Mouse (Mus musculus) lung, adult 2 months (tissue): ENCODE results near the gene Insm1. TPM values are rescaled to one million over a fixed set of nuclear protein-coding genes. Genes with fewer than 3 reads are reported as not detected.

Source experiments
- DNase-seq: peaks from one replicate; pipeline ENCODE4 v3.0.0; 2022
- H3K4me1 ChIP-seq: fragments of 200-500 bp; 2 replicates; pipeline ENCODE4 v1.6.1; 2011; ENCODE audit warnings: low read length; ENCODE audit not compliant: control insufficient read depth, insufficient read depth
- H3K4me3 ChIP-seq: fragments of 200-500 bp; replicated peaks from 2 replicates; pipeline ENCODE3; 2011; ENCODE audit warnings: low read depth, mild to moderate bottlenecking, control low read depth, low read length; ENCODE audit errors: extremely low read depth
- CTCF ChIP-seq: fragments of 200-500 bp; IDR thresholded peaks from 2 replicates; pipeline ENCODE4 v1.5.1; 2011; ENCODE audit warnings: mild to moderate bottlenecking, low read length, control low read depth; ENCODE audit not compliant: insufficient read depth
- POLR2A ChIP-seq: fragments of 200-500 bp; IDR thresholded peaks from 2 replicates; pipeline ENCODE4 v1.6.1; 2011; ENCODE audit warnings: low read depth, mild to moderate bottlenecking, control low read depth, low read length, borderline replicate concordance; ENCODE audit errors: extremely low read depth
- WGBS: fragments of 180-500 bp; shearing (Covaris S2); methylation state at CpG from one replicate; pipeline ENCODE4 v1.1.7; 2018; 5-methylcytosine and 5-hydroxymethylcytosine counted together
- polyA plus RNA-seq: library from polyadenylated mRNA; depleted of rRNA; stranded (reverse); fragments of >200 nt; gene quantifications from 2 replicates; pipeline ENCODE4 v1.2.3, GENCODE M21; 2012

Gene Insm1
- polyA plus RNA-seq, 1 experiment = 0.15 TPM

GRCm38 (mm10) chr2:146216111-146217064 is 5.3 kb upstream of the Insm1 start:
- Histone ChIP-seq H3K4me1 (peaks cover 9% of the 10 kb centered on the region), H3K4me3 (no peak overlapping the region)
- 26% methylated on average over 14 of the region's 14 CpGs for WGBS
- DNase-seq = no peak
- TF ChIP-seq POLR2A (no peak), CTCF (no peak)

GRCm38 (mm10) chr2:146217227-146217980 is 4.3 kb upstream of the Insm1 start:
- 4% methylated on average over 16 of the region's 16 CpGs for WGBS
- peaks cover 9% of the 10 kb centered on the region for H3K4me1 ChIP-seq
- DNase-seq = no peak
- H3K4me3 ChIP-seq = no peak overlapping the region
- no peak for TF ChIP-seq POLR2A
- TF ChIP-seq CTCF = no peak

- WGBS = 2% methylated on average over 40 of the region's 40 CpGs
- TF ChIP-seq POLR2A (no peak), CTCF (no peak)
- Histone ChIP-seq H3K4me1 (peaks cover 9% of the 10 kb centered on the region), H3K4me3 (no peak overlapping the region)
- no peak for DNase-seq
These were observed 3.5 kb upstream of the Insm1 start for GRCm38 (mm10) chr2:146218161-146218691.

GRCm38 (mm10) chr2:146218881-146219535 is 2.7 kb upstream of the Insm1 start:
- DNase-seq = no peak
- peaks cover 9% of the 10 kb centered on the region for H3K4me1 ChIP-seq
- H3K4me3 ChIP-seq = no peak overlapping the region
- WGBS = 8% methylated on average over 19 of the region's 19 CpGs
- TF ChIP-seq CTCF (no peak), POLR2A (no peak)

- peaks cover 9% of the 10 kb centered on the region for H3K4me1 ChIP-seq
- DNase-seq = no peak
- no peak overlapping the region for H3K4me3 ChIP-seq
- TF ChIP-seq POLR2A = no peak
- no peak for TF ChIP-seq CTCF
- WGBS = 18% methylated on average over 11 of the region's 11 CpGs
These were observed 1.9 kb upstream of the Insm1 start for GRCm38 (mm10) chr2:146219791-146220190.

- 4% methylated on average over 24 of the region's 24 CpGs for WGBS
- Histone ChIP-seq H3K4me1 (peaks cover 9% of the 10 kb centered on the region), H3K4me3 (no peak overlapping the region)
- no peak for TF ChIP-seq POLR2A
- TF ChIP-seq CTCF = no peak
- DNase-seq = no peak
These were observed 1.1 kb upstream of the Insm1 start for GRCm38 (mm10) chr2:146220591-146221075.

GRCm38 (mm10) chr2:146221929-146222278 is 183 bp downstream of the Insm1 start:
- TF ChIP-seq POLR2A (no peak), CTCF (no peak)
- peak overlapping the region; percentile 25 for H3K4me3 ChIP-seq
- no peak for DNase-seq
- WGBS = under 1% methylated on average over 44 of the region's 44 CpGs
- peaks cover 9% of the 10 kb centered on the region for H3K4me1 ChIP-seq

GRCm38 (mm10) chr2:146222279-146223175 is 806 bp downstream of the Insm1 start:
- TF ChIP-seq POLR2A (no peak), CTCF (no peak)
- DNase-seq = peak; percentile 10
- WGBS = 2% methylated on average over 132 of the region's 133 CpGs

More at GRCm38 (mm10) chr2:146222279-146223175, 806 bp downstream of the Insm1 start:
- H3K4me3 ChIP-seq = peak overlapping the region; percentile 48
- H3K4me1 ChIP-seq = peaks cover 9% of the 10 kb centered on the region
